Mouse (Mus musculus) urinary bladder, postnatal 14 days (tissue): Measurements from ENCODE around the gene Sh3pxd2b.
A peak's percentile ranks its signal among the peaks of the same experiment; 100 is the strongest.

Source experiments
- DNase-seq: peaks from one replicate; pipeline ENCODE4 v3.0.0; 2021; ENCODE audit warnings: low spot score

Sh3pxd2b gene

GRCm38 (mm10) chr11:32435410-32436060 lies 87.9 kb downstream of the Sh3pxd2b start:
- DNase-seq: peak; percentile 78

- no peak for DNase-seq
These were observed 95.0 kb downstream of the Sh3pxd2b start for GRCm38 (mm10) chr11:32442576-32442975.

GRCm38 (mm10) chr11:32444266-32444665 lies 96.6 kb downstream of the Sh3pxd2b start:
- no peak for DNase-seq

- DNase-seq: no peak
These were observed 97.5 kb downstream of the Sh3pxd2b start for GRCm38 (mm10) chr11:32445135-32445534.

- DNase-seq: no peak
These were observed 98.1 kb downstream of the Sh3pxd2b start for GRCm38 (mm10) chr11:32445637-32446226.

GRCm38 (mm10) chr11:32450216-32450615 lies 102.6 kb downstream of the Sh3pxd2b start:
- peak; percentile 35 for DNase-seq

- DNase-seq: no peak
These were observed 103.7 kb downstream of the Sh3pxd2b start for GRCm38 (mm10) chr11:32451306-32451705.

- DNase-seq: no peak
These were observed 105.1 kb downstream of the Sh3pxd2b start for GRCm38 (mm10) chr11:32452745-32453144.

GRCm38 (mm10) chr11:32453353-32453915 lies 105.8 kb downstream of the Sh3pxd2b start:
- DNase-seq: no peak

- DNase-seq: peak; percentile 36
These were observed 106.7 kb downstream of the Sh3pxd2b start for GRCm38 (mm10) chr11:32454231-32454799.

GRCm38 (mm10) chr11:32454800-32455506 lies 107.3 kb downstream of the Sh3pxd2b start, which contains the start of gene Ubtd2:
Gene Ubtd2, plus strand, starts transcription at chr11:32455370.
- DNase-seq: peak; percentile 97

- DNase-seq: peak; percentile 40
These were observed 108.0 kb downstream of the Sh3pxd2b start for GRCm38 (mm10) chr11:32455507-32456141.

GRCm38 (mm10) chr11:32456356-32456755 lies 108.7 kb downstream of the Sh3pxd2b start:
- no peak for DNase-seq

- DNase-seq: no peak
These were observed 116.7 kb downstream of the Sh3pxd2b start for GRCm38 (mm10) chr11:32464282-32464681.

- DNase-seq: no peak
These were observed 124.3 kb downstream of the Sh3pxd2b start for GRCm38 (mm10) chr11:32471925-32472324.

- DNase-seq: no peak
These were observed 127.1 kb downstream of the Sh3pxd2b start for GRCm38 (mm10) chr11:32474725-32475124.

- DNase-seq: no peak
These were observed 128.0 kb downstream of the Sh3pxd2b start for GRCm38 (mm10) chr11:32475487-32476236.
